Mouse (Mus musculus) limb, embryonic 14.5 days (tissue): ENCODE measurements around the gene Ctu2. TPM values are rescaled to one million over a fixed set of nuclear protein-coding genes. Genes with fewer than 3 reads are reported as not detected.

Experiments
- ATAC-seq: fragments of 200-750 bp; cut with Nextera tagmentation; 2 replicates; pipeline ENCODE4 v1.8.0; 2017; ENCODE audit warnings: low read depth, moderate number of reproducible peaks, moderate TSS enrichment; ENCODE audit not compliant: low FRiP score
- DNase-seq: peaks from one replicate; pipeline ENCODE4 v3.0.0-alpha.2; 2015; ENCODE audit warnings: low spot score
- H3K27ac ChIP-seq: fragments of 300-500 bp; sonication (generic); replicated peaks from 2 replicates; pipeline ENCODE4 v1.5.1; 2014; ENCODE audit warnings: low read depth, mild to moderate bottlenecking, low read length, moderate library complexity, mixed read lengths
- H3K27me3 ChIP-seq: fragments of 300-500 bp; sonication (generic); 2 replicates; pipeline ENCODE4 v1.6.1; 2014; ENCODE audit warnings: low read length, mixed read lengths; ENCODE audit not compliant: control insufficient read depth, insufficient read depth
- H3K36me3 ChIP-seq: fragments of 300-500 bp; sonication (generic); 2 replicates; pipeline ENCODE4 v1.6.1; 2014; ENCODE audit warnings: mild to moderate bottlenecking, low read length, moderate library complexity, mixed read lengths; ENCODE audit not compliant: control insufficient read depth, insufficient read depth
- H3K4me1 ChIP-seq: fragments of 300-500 bp; sonication (generic); 2 replicates; pipeline ENCODE4 v1.6.1; 2014; ENCODE audit warnings: antibody characterized with exemption, low read length, mixed read lengths; ENCODE audit not compliant: control insufficient read depth, insufficient read depth
- H3K4me2 ChIP-seq: fragments of 300-500 bp; sonication (generic); replicated peaks from 2 replicates; pipeline ENCODE4 v1.6.1; 2014; ENCODE audit warnings: low read depth, mild to moderate bottlenecking, low read length, moderate library complexity; ENCODE audit not compliant: severe bottlenecking
- H3K4me3 ChIP-seq: fragments of 300-500 bp; sonication (generic); replicated peaks from 2 replicates; pipeline ENCODE4 v1.5.1; 2014; ENCODE audit warnings: low read length
- H3K9ac ChIP-seq: fragments of 300-500 bp; sonication (generic); 2 replicates; pipeline ENCODE4 v1.6.1; 2014; ENCODE audit warnings: mild to moderate bottlenecking, low read depth, low read length, moderate library complexity; ENCODE audit not compliant: severe bottlenecking
- H3K9me3 ChIP-seq: fragments of 300-500 bp; sonication (generic); 2 replicates; pipeline ENCODE4 v1.6.1; 2016; ENCODE audit warnings: low read length; ENCODE audit not compliant: control insufficient read depth
- POLR2A ChIP-seq: fragments of 200-500 bp; IDR thresholded peaks from 2 replicates; pipeline ENCODE4 v1.8.0; 2012; ENCODE audit warnings: inconsistent platforms, mild to moderate bottlenecking, moderate library complexity, borderline replicate concordance; ENCODE audit not compliant: insufficient read depth, insufficient read length; ENCODE audit errors: extremely low read depth
- WGBS: fragments of 180-500 bp; shearing (Covaris S2); extraction: QIAGEN DNeasy Blood & Tissue Kit; methylation state at CpG from one replicate; pipeline ENCODE4 v1.1.7; 2014; 5-methylcytosine and 5-hydroxymethylcytosine counted together
- polyA plus RNA-seq, 2 experiments: library from polyadenylated mRNA; depleted of rRNA in 1 of 2; stranded (reverse) in 1 of 2; unstranded in 1 of 2; fragments of >200 nt; fragmentation: Nextera tagmentation in 1 of 2; extraction: Ambion mirVana in 1 of 2; gene quantifications; 2 replicates each; pipeline versions ENCODE4 v1.2.1 to v1.2.3; 2012 to 2014

Ctu2 gene
- polyA plus RNA-seq, 2 experiments: 49.5 to 57.1 TPM

DNA sequence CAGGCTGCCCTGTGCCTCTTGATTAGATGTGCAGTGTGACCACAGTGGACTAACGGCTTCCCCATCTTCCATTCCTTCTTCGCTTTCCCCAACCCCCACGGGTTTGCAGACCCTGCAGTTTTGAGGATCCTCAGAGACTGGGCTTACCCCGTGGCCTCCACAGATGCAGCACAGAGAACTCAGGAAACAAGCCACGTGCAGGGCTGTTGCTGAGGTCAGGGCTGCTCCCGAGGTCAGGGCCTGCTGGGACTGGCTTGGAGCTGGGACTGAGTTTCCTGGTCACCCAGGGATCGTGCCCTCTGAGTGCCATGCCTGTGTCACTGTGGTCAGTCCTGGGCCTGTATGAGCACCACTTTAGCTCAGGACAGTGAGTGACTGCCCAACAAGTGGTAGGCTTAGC is 11.0 kb upstream of the Ctu2 start:
- ATAC-seq: no peak
- Histone ChIP-seq H3K27ac (no peak overlapping the region), H3K9ac (no peak overlapping the region), H3K4me3 (no peak overlapping the region), H3K27me3 (peaks cover 17% of the 10 kb centered on the region), H3K9me3 (no peaks in the 10 kb centered on the region), H3K4me1 (peaks cover 10% of the 10 kb centered on the region), H3K4me2 (no peak overlapping the region), H3K36me3 (peaks cover 39% of the 10 kb centered on the region)
- DNase-seq: no peak
- 68% methylated on average over 7 of the region's 7 CpGs for WGBS
- TF ChIP-seq POLR2A: no peak

DNA sequence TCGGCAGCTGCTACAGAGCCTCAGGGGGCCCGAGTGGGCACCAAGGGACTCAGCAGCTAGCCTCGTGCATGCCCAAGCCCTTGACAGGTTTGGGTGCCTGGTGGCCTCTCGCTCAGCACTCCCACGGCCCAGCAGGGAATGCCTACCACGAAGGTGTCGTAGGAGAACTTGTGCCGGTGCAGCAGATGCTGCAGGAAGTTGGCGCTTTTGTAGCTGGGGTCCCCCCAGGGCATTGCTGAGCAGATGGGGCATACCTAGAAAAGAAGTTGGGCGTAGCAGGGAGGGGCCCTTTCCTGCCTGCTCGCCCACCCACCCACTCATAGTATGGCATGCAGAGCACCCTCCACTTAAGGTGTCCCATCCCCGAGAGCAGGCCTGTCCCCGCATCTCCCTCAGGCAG is 8.1 kb upstream of the Ctu2 start:
- 85% methylated on average over 13 of the region's 13 CpGs for WGBS
- Histone ChIP-seq H3K36me3 (peaks cover 51% of the 10 kb centered on the region), H3K27ac (no peak overlapping the region), H3K9ac (no peak overlapping the region), H3K4me3 (no peak overlapping the region), H3K27me3 (no peaks in the 10 kb centered on the region), H3K9me3 (no peaks in the 10 kb centered on the region), H3K4me2 (no peak overlapping the region), H3K4me1 (no peaks in the 10 kb centered on the region)
- no peak for ATAC-seq
- TF ChIP-seq POLR2A: no peak
- no peak for DNase-seq

DNA sequence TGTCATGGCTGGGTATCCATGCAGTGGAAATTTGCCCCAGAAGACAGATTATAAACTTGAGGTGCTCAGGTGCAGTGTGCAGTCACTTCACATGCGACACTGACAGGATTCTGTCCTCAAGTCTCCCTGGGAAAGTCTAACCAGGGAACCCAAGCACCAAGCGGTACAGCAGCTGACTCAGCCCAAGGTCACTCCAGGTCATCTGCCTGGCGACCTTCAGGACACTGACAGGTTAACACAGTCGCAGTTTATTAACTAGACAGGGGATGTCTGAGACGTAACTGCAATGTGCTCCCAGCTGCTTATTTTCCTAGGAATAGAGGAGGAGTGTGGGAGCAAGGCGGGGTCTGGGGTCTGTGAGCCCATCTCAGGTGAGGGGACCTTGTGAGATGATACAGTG is 6.5 kb upstream of the Ctu2 start:
- TF ChIP-seq POLR2A: no peak
- Histone ChIP-seq H3K9ac (no peak overlapping the region), H3K4me1 (peaks cover under 1% of the 10 kb centered on the region), H3K4me2 (no peak overlapping the region), H3K36me3 (peaks cover 62% of the 10 kb centered on the region), H3K27ac (no peak overlapping the region), H3K27me3 (no peaks in the 10 kb centered on the region), H3K4me3 (no peak overlapping the region), H3K9me3 (no peaks in the 10 kb centered on the region)
- DNase-seq: no peak
- no peak for ATAC-seq
- WGBS: 76% methylated on average over 6 of the region's 6 CpGs

DNA sequence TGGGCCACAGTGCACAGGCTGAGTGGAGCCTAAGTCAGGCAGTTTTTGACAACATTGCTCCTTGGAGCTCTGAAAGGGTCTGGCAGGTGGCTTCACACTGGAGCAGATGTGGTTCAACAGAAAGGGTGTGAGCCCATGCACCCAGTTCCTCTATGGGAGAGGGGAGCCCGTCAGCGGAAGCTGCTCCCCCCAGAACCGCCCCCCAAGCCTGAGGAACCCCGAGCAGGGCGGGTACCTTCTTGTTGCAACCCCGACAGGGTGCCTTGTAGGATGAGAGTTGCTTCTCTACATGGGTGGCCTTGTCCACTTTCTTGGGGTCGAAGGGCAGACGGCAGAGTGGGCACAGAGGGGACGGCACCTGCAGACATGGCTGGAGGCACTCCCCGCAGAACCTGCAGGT is 6.0 kb upstream of the Ctu2 start:
- Histone ChIP-seq H3K4me2 (no peak overlapping the region), H3K27ac (no peak overlapping the region), H3K4me1 (peaks cover 6% of the 10 kb centered on the region), H3K4me3 (no peak overlapping the region), H3K27me3 (no peaks in the 10 kb centered on the region), H3K9me3 (no peaks in the 10 kb centered on the region), H3K9ac (no peak overlapping the region), H3K36me3 (peaks cover 62% of the 10 kb centered on the region)
- no peak for TF ChIP-seq POLR2A
- DNase-seq (no peak), ATAC-seq (no peak)
- 82% methylated on average over 10 of the region's 10 CpGs for WGBS

DNA sequence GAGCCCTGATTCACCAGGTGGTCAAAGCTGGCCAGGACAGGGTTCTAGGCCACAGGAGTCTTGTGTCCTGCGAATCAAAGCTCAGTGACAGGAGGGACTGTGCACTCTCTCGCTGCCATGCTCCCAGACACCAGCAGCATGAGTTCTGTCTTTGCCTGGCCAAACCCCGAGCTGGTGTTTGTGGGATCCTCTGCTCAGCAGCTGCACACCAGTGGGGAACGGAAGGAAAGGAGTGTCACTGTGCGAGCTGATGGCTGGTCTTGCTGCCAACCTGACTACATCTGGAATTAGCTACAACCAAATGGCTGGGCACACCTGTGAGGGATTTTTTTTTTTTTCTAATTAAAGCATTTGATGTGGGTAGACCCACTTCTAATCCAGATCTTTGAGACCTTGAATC is 5.3 kb upstream of the Ctu2 start:
- Histone ChIP-seq H3K9ac (no peak overlapping the region), H3K27me3 (no peaks in the 10 kb centered on the region), H3K4me1 (peaks cover 9% of the 10 kb centered on the region), H3K27ac (no peak overlapping the region), H3K4me2 (no peak overlapping the region), H3K9me3 (no peaks in the 10 kb centered on the region), H3K36me3 (peaks cover 58% of the 10 kb centered on the region), H3K4me3 (no peak overlapping the region)
- DNase-seq: no peak
- 85% methylated on average over 5 of the region's 5 CpGs for WGBS
- ATAC-seq: no peak
- no peak for TF ChIP-seq POLR2A

DNA sequence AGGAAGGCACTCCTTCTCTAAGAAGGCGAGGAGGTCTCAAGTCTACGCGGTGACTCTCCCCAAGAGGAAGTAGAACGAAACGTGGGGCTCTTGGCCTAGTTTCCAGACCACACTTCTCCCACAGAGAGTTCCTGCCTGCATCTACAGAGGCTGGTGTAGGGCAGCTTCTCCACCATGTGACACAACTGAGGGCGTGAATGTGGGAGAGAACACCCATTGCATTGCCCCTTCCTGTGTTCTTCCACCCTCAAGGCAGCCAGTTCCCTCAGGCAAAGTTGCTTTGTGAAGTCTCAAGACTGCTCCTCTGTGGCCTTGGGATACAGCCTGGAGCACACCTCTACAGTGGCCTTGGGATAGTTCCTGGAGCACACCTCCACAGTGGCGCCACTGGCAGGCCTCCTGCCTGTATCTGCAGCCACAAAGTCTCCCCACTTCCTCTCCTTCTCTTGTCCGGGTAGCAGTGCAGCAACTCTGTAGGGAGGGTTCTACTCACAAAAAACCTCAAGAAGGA is 2.0 kb upstream of the Ctu2 start:
- ATAC-seq (no peak), DNase-seq (no peak)
- no peak overlapping the region for H3K4me3 ChIP-seq
- no peak overlapping the region for H3K9ac ChIP-seq
- H3K4me2 ChIP-seq: no peak overlapping the region
- WGBS: 88% methylated on average over 8 of the region's 8 CpGs
- no peaks in the 10 kb centered on the region for H3K9me3 ChIP-seq
- H3K4me1 ChIP-seq: peaks cover 14% of the 10 kb centered on the region
- no peaks in the 10 kb centered on the region for H3K27me3 ChIP-seq
- TF ChIP-seq POLR2A: no peak
- peaks cover 37% of the 10 kb centered on the region for H3K36me3 ChIP-seq
- no peak overlapping the region for H3K27ac ChIP-seq
